Mouse (Mus musculus): Measurements from ENCODE around the gene Snapc2. TPM values are rescaled to one million over a fixed set of nuclear protein-coding genes. Genes with fewer than 3 reads are reported as not detected.
"Not testable (repeated sequence)": the region's sequence is repeated elsewhere in the genome, so short reads cannot be mapped to it uniquely, and the experiment has no call there.

Gene Snapc2
- total RNA-seq, 2 experiments from 2014 or later: 28.8 to 31.4 TPM

- Histone ChIP-seq H3K27ac (peak overlapping the region; percentile 94), H3K4me3 (peak overlapping the region; percentile 96)
- no peak for DNase-seq (ENCODE audit: extremely low spot score in 1 of 2, low spot score in 2 of 2)
- intact Hi-C loops (cut with DNase I): loop anchor here (2.0 kb wide), 1 partner anchor 13 kb away; the partner anchor contains the start of gene Snapc2
- TF ChIP-seq CTCF (IDR thresholded peaks at IDR 0.05): no peak
Observed at GRCm38 (mm10) chr8:4239193-4239890, 13.5 kb upstream of the Snapc2 start.

GRCm38 (mm10) chr8:4245061-4245460 is 7.8 kb upstream of the Snapc2 start:
- intact Hi-C loops (cut with DNase I): no loop called here
- DNase-seq (ENCODE audit: extremely low spot score in 1 of 2, low spot score in 2 of 2): no peak
- Histone ChIP-seq H3K4me3 (no peak overlapping the region), H3K27ac (no peak overlapping the region)
- TF ChIP-seq CTCF (IDR thresholded peaks at IDR 0.05): no peak

GRCm38 (mm10) chr8:4245737-4246136 is 7.1 kb upstream of the Snapc2 start:
- DNase-seq (ENCODE audit: extremely low spot score in 1 of 2, low spot score in 2 of 2): no peak
- Histone ChIP-seq H3K27ac (no peak overlapping the region), H3K4me3 (no peak overlapping the region)
- intact Hi-C loops (cut with DNase I): no loop called here
- no peak for TF ChIP-seq CTCF (IDR thresholded peaks at IDR 0.05)

DNA sequence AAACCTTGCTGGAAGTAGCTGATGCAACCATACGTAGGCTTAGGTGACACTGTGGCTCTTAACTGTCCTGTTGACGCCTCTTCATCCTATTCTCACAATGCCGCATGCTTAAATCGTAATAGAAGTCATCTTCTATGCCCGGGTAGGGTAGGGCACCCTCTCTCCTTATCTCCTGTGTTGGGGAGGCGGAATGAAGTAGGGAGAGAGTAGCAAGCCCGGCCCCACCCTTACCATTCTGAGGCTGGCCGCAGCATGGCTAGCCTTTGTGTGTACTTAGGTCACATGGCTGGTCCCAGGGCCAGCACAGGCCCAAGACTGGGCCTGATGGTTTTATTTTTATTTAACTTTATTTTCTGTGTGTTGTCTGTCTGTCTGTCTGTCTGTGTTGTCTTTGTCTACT is 5.6 kb upstream of the Snapc2 start:
- no peak for DNase-seq (ENCODE audit: extremely low spot score in 1 of 2, low spot score in 2 of 2)
- no peak overlapping the region for H3K27ac ChIP-seq
- no peak for TF ChIP-seq CTCF (IDR thresholded peaks at IDR 0.05)
- H3K4me3 ChIP-seq: no peak overlapping the region
- intact Hi-C loops (cut with DNase I): no loop called here

GRCm38 (mm10) chr8:4247951-4248540 is 4.8 kb upstream of the Snapc2 start, which contains the start of gene Tgfbr3l:
Tgfbr3l (plus strand) TSS chr8:4248214.
- H3K27ac ChIP-seq: peak within 1 kb of the TSS; percentile 33; the same call in 1 of the 2 replicates
- no peak for TF ChIP-seq CTCF (IDR thresholded peaks at IDR 0.05)
- intact Hi-C loops (cut with DNase I): loop anchor here (2.0 kb wide), 1 partner anchor 33 kb away; no protein-coding TSS in a partner anchor
- DNase-seq (ENCODE audit: extremely low spot score in 1 of 2, low spot score in 2 of 2): no peak
- no peak within 1 kb of the TSS for H3K4me3 ChIP-seq

- no peak for DNase-seq (ENCODE audit: extremely low spot score in 1 of 2, low spot score in 2 of 2)
- Histone ChIP-seq H3K4me3 (no peak overlapping the region), H3K27ac (peak overlapping the region; percentile 33; the same call in 1 of the 2 replicates)
- intact Hi-C loops (cut with DNase I): loop anchor here (2.0 kb wide), 1 partner anchor 34 kb away; no protein-coding TSS in a partner anchor
- TF ChIP-seq CTCF (IDR thresholded peaks at IDR 0.05): no peak
Observed at GRCm38 (mm10) chr8:4249213-4249612, 3.7 kb upstream of the Snapc2 start.

DNA sequence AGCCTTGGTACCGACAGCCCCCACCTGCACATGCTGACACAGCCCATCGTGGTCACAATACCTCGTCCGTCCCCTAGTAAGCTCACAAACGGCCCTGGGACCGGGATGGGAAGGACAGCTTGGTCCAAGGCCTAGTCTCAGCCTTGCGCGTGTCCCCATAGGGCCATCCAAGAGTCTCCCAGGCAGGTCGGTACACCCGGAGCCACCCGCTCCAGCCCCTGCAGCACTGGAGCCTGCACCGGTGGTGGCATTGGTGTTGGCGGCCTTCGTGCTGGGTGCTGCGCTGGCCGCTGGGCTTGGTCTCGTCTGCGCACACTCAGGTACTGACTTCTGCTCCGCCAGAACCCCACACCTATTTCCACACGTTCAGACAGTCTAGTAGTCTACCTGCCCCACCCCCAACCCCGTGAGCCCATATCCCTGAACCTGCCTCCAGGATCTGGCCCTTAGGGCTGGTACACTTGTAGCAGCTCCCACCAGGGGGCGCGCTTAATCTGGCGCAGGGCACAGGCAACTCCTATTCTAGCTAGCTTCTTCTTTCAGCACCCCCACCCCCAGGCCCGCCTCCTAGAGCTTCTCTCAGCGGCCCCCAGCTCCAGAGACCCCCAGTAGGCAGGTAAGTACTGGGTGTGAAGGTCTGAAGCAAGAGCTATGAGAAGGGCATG is 2.4 kb upstream of the Snapc2 start:
- Histone ChIP-seq H3K4me3 (no peak overlapping the region), H3K27ac (no peak overlapping the region)
- TF ChIP-seq CTCF (IDR thresholded peaks at IDR 0.05): peak; percentile 93
- intact Hi-C loops (cut with DNase I): no loop called here
- DNase-seq (ENCODE audit: extremely low spot score in 1 of 2, low spot score in 2 of 2): peak; percentile 86 to 88

DNA sequence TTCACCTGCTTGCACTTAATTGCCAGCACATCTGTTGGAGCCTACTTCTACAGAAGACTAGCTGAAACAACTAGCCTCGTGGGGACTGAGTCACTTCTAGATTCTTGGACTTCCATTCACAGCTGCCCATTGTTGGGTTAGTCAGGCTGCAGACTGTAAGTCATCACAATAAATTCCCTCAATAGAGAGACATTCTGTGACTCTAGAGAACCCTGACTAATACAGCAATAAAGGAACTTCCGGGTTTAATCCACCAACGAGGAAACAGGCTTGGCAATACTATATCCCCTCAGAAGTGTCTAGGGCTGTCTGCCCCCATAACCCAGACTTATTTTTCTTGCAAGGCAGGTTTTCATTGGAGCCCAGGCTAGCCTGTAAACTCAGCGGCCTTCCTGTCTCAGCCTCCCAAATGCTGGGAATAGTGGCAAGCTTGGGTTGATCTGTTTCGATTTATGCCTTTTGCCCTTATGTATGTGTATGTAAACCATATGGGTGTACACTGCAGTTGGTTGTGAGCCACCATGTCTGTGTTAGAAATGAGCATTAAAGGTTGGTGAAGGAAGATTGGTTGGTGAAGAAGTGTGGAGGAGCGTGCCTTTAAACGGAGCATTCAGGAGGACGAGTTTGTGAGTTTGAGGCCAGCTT is 642 bp upstream of the Snapc2 start:
- Histone ChIP-seq H3K27ac (peak overlapping the region; percentile 95), H3K4me3 (peak overlapping the region; percentile 94)
- no peak for DNase-seq (ENCODE audit: extremely low spot score in 1 of 2, low spot score in 2 of 2)
- no peak for TF ChIP-seq CTCF (IDR thresholded peaks at IDR 0.05)
- intact Hi-C loops (cut with DNase I): loop anchor here (2.0 kb wide), 1 partner anchor 13 kb away; the partner anchor contains the start of genes Gm49320 and Map2k7

DNA sequence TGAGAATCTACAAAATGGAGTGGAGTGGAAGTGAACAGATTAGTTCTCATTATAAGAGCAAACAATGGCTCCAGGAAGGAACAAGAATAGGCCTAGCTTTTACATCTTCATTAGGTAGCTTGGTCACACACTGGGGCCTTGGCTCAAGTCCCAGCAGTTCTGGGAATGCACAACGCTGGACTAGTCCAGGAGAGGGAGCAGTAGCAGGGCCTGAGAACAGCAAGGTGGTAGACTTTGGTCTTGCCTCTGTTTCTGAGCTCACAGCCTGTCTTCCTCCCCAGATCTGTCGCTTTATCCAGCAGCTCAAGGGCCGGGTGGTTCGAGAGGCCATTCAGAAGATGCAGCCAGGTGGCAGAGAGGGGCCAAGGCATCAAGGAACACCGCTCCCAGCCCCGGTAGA is 1.1 kb downstream of the Snapc2 start:
- intact Hi-C loops (cut with DNase I): no loop called here
- TF ChIP-seq CTCF (IDR thresholded peaks at IDR 0.05): peak; percentile 52
- peak; percentile 61 to 62 for DNase-seq (ENCODE audit: extremely low spot score in 1 of 2, low spot score in 2 of 2)
- peak overlapping the region; percentile 94 for H3K4me3 ChIP-seq
- peak overlapping the region; percentile 95 for H3K27ac ChIP-seq

DNA sequence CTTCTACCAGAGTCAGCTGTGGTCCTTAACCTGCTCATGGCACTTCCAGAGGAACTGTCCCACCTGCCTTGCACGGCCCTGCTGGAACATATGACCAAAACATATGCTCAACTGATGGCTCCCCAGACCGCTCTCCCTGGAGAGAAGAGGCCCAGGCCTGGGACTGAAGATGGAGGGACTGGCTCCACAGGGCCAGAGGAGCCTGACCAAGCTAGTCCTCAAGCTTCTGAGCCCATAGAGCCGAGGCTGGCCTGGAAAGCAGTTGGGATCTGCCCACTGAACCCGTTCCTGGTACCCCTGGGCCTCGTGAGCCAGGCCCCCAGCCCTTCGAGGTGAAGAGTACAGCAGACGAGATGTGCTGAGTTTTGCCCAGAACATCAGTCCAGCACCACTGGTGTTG is 2.6 kb downstream of the Snapc2 start:
- not testable (repeated sequence) for DNase-seq (ENCODE audit: extremely low spot score in 1 of 2, low spot score in 2 of 2); H3K4me3 ChIP-seq
- H3K27ac ChIP-seq: peak overlapping the region; percentile 16; the same call in 1 of the 2 replicates
- intact Hi-C loops (cut with DNase I): loop anchor here (5.0 kb wide), 2 partner anchors 88 to 113 kb away; partner anchors contain the start of gene Evi5l

DNA sequence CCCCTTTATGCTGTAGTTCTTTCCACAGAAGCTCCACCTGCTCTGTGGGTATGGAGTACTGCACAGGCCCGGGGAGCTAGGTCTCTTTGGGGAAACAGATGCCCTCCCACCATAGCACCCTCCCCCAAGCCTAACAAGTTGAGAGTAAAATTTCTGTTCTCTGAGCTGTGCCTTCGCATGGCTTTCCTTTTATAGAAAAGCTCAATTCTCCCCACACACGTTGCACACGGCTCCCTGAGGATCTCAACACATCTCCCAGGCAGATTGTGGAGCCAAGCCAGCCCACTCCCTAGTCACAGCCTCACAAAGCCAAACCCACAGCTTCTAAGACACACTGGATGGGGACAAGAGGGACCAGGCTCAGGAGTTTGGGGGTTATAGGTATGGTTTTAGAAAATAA is 4.0 kb downstream of the Snapc2 start:
- no peak for TF ChIP-seq CTCF (IDR thresholded peaks at IDR 0.05)
- intact Hi-C loops (cut with DNase I): loop anchor here (5.0 kb wide), 2 partner anchors 90 to 115 kb away; partner anchors contain the start of gene Evi5l
- peak overlapping the region; percentile 95 for H3K27ac ChIP-seq
- peak overlapping the region; percentile 83; the same call in 1 of the 2 replicates for H3K4me3 ChIP-seq
- peak; percentile 79 to 82 for DNase-seq (ENCODE audit: extremely low spot score in 1 of 2, low spot score in 2 of 2)
